Mouse (Mus musculus): ENCODE results near the gene Tjp1. TPM values are rescaled to one million over a fixed set of nuclear protein-coding genes. Genes with fewer than 3 reads are reported as not detected.

Tjp1 gene
- polyA plus RNA-seq, 1 experiment from 2014 or later = 18.6 TPM

GRCm38 (mm10) chr7:65413946-65414945 is 113.3 kb downstream of the Tjp1 start:
- Histone ChIP-seq H3K9ac (replicated peaks; ENCODE audit: low read length) (no peak overlapping the region), H3K36me3 (replicated peaks; ENCODE audit: control insufficient read depth, insufficient read depth, low read depth, low read length) (no peaks in the 10 kb centered on the region), H3K4me3 (ENCODE audit: low read depth, low read length) (no peak overlapping the region), H3K27me3 (ENCODE audit: control insufficient read depth, insufficient read depth, low read length) (no peaks in the 10 kb centered on the region), H3K27ac (replicated peaks; ENCODE audit: low read depth, low read length) (no peak overlapping the region), H3K4me1 (ENCODE audit: control insufficient read depth, insufficient read depth, low read length) (no peaks in the 10 kb centered on the region), H3K9me3 (replicated peaks; ENCODE audit: control insufficient read depth, low read length) (no peaks in the 10 kb centered on the region), H3K4me2 (ENCODE audit: low read depth, low read length) (no peak overlapping the region)
- DNase-seq (ENCODE audit: low spot score) (no peak), ATAC-seq (replicated peaks; ENCODE audit: insufficient number of reproducible peaks, low FRiP score, low TSS enrichment, low read depth) (no peak)
- 76% methylated on average over 13 of the region's 13 CpGs for WGBS

GRCm38 (mm10) chr7:65410668-65411067 is 116.9 kb downstream of the Tjp1 start:
- ATAC-seq (replicated peaks; ENCODE audit: insufficient number of reproducible peaks, low FRiP score, low TSS enrichment, low read depth) = no peak
- no peak overlapping the region for H3K27ac ChIP-seq (replicated peaks; ENCODE audit: low read depth, low read length)
- no peaks in the 10 kb centered on the region for H3K36me3 ChIP-seq (replicated peaks; ENCODE audit: control insufficient read depth, insufficient read depth, low read depth, low read length)
- 29% methylated on average over 7 of the region's 7 CpGs for WGBS
- H3K27me3 ChIP-seq (ENCODE audit: control insufficient read depth, insufficient read depth, low read length) = no peaks in the 10 kb centered on the region
- no peak overlapping the region for H3K9ac ChIP-seq (replicated peaks; ENCODE audit: low read length)
- no peak overlapping the region for H3K4me2 ChIP-seq (ENCODE audit: low read depth, low read length)
- no peak overlapping the region for H3K4me3 ChIP-seq (ENCODE audit: low read depth, low read length)
- no peaks in the 10 kb centered on the region for H3K9me3 ChIP-seq (replicated peaks; ENCODE audit: control insufficient read depth, low read length)
- H3K4me1 ChIP-seq (ENCODE audit: control insufficient read depth, insufficient read depth, low read length) = no peaks in the 10 kb centered on the region
- DNase-seq (ENCODE audit: low spot score) = no peak

DNA sequence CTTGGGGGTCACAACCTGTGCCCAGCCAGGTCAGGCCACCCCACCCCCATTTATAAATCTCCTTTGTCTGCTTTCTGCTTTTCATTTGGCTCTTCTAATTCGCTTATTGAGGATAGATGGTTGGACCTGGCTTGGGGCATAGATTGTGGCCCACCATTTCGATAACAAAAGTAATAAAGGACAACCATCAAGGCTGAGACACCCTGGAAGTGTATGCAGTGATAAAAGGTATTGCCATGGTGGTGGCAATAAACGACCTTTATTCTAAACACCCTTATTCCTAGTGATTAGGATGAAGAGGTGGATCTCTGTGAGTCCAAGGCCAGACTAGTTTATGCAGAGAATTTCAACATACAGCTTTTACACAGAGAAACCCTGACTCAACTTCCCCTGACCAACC is 121.2 kb downstream of the Tjp1 start:
- ATAC-seq (replicated peaks; ENCODE audit: insufficient number of reproducible peaks, low FRiP score, low TSS enrichment, low read depth) (no peak), DNase-seq (ENCODE audit: low spot score) (no peak)

DNA sequence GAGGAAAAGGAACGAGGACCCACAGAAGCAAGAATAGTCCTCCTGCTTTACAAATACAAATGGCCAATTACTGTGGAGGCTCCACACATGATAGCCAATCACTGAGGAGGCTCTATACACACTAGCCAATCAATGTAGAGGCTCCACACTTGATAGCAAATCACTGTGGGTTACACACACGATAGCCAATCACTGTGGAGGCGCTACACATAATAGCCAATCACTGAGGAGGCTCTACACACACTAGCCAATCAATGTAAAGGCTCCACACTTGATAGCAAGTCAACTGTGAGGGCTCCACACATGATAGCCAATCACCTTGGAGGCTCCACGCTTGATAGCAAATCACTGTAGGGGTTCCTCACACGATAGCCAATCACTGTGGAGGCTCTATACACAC is 125.1 kb downstream of the Tjp1 start:
- 89% methylated on average over 5 of the region's 5 CpGs for WGBS
- no peaks in the 10 kb centered on the region for H3K4me1 ChIP-seq (ENCODE audit: control insufficient read depth, insufficient read depth, low read length)

More for the DNA sequence above, 121.2 kb downstream of the Tjp1 start:
- H3K9ac ChIP-seq (replicated peaks; ENCODE audit: low read length) = no peak overlapping the region
- 81% methylated on average over 3 of the region's 3 CpGs for WGBS
- H3K36me3 ChIP-seq (replicated peaks; ENCODE audit: control insufficient read depth, insufficient read depth, low read depth, low read length) = no peaks in the 10 kb centered on the region
- H3K4me3 ChIP-seq (ENCODE audit: low read depth, low read length) = no peak overlapping the region
- H3K4me2 ChIP-seq (ENCODE audit: low read depth, low read length) = no peak overlapping the region
- no peaks in the 10 kb centered on the region for H3K4me1 ChIP-seq (ENCODE audit: control insufficient read depth, insufficient read depth, low read length)
- H3K27me3 ChIP-seq (ENCODE audit: control insufficient read depth, insufficient read depth, low read length) = no peaks in the 10 kb centered on the region
- no peak overlapping the region for H3K27ac ChIP-seq (replicated peaks; ENCODE audit: low read depth, low read length)
- H3K9me3 ChIP-seq (replicated peaks; ENCODE audit: control insufficient read depth, low read length) = no peaks in the 10 kb centered on the region

GRCm38 (mm10) chr7:65401622-65402021 is 126.0 kb downstream of the Tjp1 start:
- no peak for ATAC-seq (replicated peaks; ENCODE audit: insufficient number of reproducible peaks, low FRiP score, low TSS enrichment, low read depth)

More for the DNA sequence above, 125.1 kb downstream of the Tjp1 start:
- H3K9ac ChIP-seq (replicated peaks; ENCODE audit: low read length) = no peak overlapping the region
- no peak overlapping the region for H3K4me3 ChIP-seq (ENCODE audit: low read depth, low read length)
- H3K27me3 ChIP-seq (ENCODE audit: control insufficient read depth, insufficient read depth, low read length) = no peaks in the 10 kb centered on the region
- ATAC-seq (replicated peaks; ENCODE audit: insufficient number of reproducible peaks, low FRiP score, low TSS enrichment, low read depth) (no peak), DNase-seq (ENCODE audit: low spot score) (no peak)
- H3K4me2 ChIP-seq (ENCODE audit: low read depth, low read length) = no peak overlapping the region
- H3K9me3 ChIP-seq (replicated peaks; ENCODE audit: control insufficient read depth, low read length) = no peaks in the 10 kb centered on the region
- no peaks in the 10 kb centered on the region for H3K36me3 ChIP-seq (replicated peaks; ENCODE audit: control insufficient read depth, insufficient read depth, low read depth, low read length)
- H3K27ac ChIP-seq (replicated peaks; ENCODE audit: low read depth, low read length) = no peak overlapping the region

GRCm38 (mm10) chr7:65395891-65396290 is 131.7 kb downstream of the Tjp1 start:
- ATAC-seq (replicated peaks; ENCODE audit: insufficient number of reproducible peaks, low FRiP score, low TSS enrichment, low read depth) (no peak), DNase-seq (ENCODE audit: low spot score) (no peak)
- Histone ChIP-seq H3K4me1 (ENCODE audit: control insufficient read depth, insufficient read depth, low read length) (no peaks in the 10 kb centered on the region), H3K36me3 (replicated peaks; ENCODE audit: control insufficient read depth, insufficient read depth, low read depth, low read length) (no peaks in the 10 kb centered on the region), H3K4me2 (ENCODE audit: low read depth, low read length) (no peak overlapping the region), H3K9ac (replicated peaks; ENCODE audit: low read length) (no peak overlapping the region), H3K27me3 (ENCODE audit: control insufficient read depth, insufficient read depth, low read length) (no peaks in the 10 kb centered on the region), H3K9me3 (replicated peaks; ENCODE audit: control insufficient read depth, low read length) (no peaks in the 10 kb centered on the region), H3K4me3 (ENCODE audit: low read depth, low read length) (no peak overlapping the region), H3K27ac (replicated peaks; ENCODE audit: low read depth, low read length) (no peak overlapping the region)
- WGBS = 82% methylated on average over 4 of the region's 4 CpGs

More at GRCm38 (mm10) chr7:65401622-65402021, 126.0 kb downstream of the Tjp1 start:
- no peak overlapping the region for H3K9ac ChIP-seq (replicated peaks; ENCODE audit: low read length)
- H3K27me3 ChIP-seq (ENCODE audit: control insufficient read depth, insufficient read depth, low read length) = no peaks in the 10 kb centered on the region
- H3K27ac ChIP-seq (replicated peaks; ENCODE audit: low read depth, low read length) = no peak overlapping the region
- DNase-seq (ENCODE audit: low spot score) = no peak
- H3K9me3 ChIP-seq (replicated peaks; ENCODE audit: control insufficient read depth, low read length) = no peaks in the 10 kb centered on the region
- no peak overlapping the region for H3K4me3 ChIP-seq (ENCODE audit: low read depth, low read length)
- H3K4me2 ChIP-seq (ENCODE audit: low read depth, low read length) = no peak overlapping the region
- no peaks in the 10 kb centered on the region for H3K4me1 ChIP-seq (ENCODE audit: control insufficient read depth, insufficient read depth, low read length)
- H3K36me3 ChIP-seq (replicated peaks; ENCODE audit: control insufficient read depth, insufficient read depth, low read depth, low read length) = no peaks in the 10 kb centered on the region

- ATAC-seq (replicated peaks; ENCODE audit: insufficient number of reproducible peaks, low FRiP score, low TSS enrichment, low read depth) (no peak), DNase-seq (ENCODE audit: low spot score) (no peak)
- no peaks in the 10 kb centered on the region for H3K27me3 ChIP-seq (ENCODE audit: control insufficient read depth, insufficient read depth, low read length)
- H3K36me3 ChIP-seq (replicated peaks; ENCODE audit: control insufficient read depth, insufficient read depth, low read depth, low read length) = no peaks in the 10 kb centered on the region
- H3K4me2 ChIP-seq (ENCODE audit: low read depth, low read length) = no peak overlapping the region
- no peaks in the 10 kb centered on the region for H3K4me1 ChIP-seq (ENCODE audit: control insufficient read depth, insufficient read depth, low read length)
- H3K27ac ChIP-seq (replicated peaks; ENCODE audit: low read depth, low read length) = no peak overlapping the region
- no peak overlapping the region for H3K9ac ChIP-seq (replicated peaks; ENCODE audit: low read length)
- WGBS = 53% methylated on average over 5 of the region's 5 CpGs
- no peaks in the 10 kb centered on the region for H3K9me3 ChIP-seq (replicated peaks; ENCODE audit: control insufficient read depth, low read length)
- H3K4me3 ChIP-seq (ENCODE audit: low read depth, low read length) = no peak overlapping the region
Measured at GRCm38 (mm10) chr7:65395166-65395565, 132.4 kb downstream of the Tjp1 start.

GRCm38 (mm10) chr7:65394672-65395071 is 132.9 kb downstream of the Tjp1 start:
- H3K27me3 ChIP-seq (ENCODE audit: control insufficient read depth, insufficient read depth, low read length) = no peaks in the 10 kb centered on the region
- no peak overlapping the region for H3K27ac ChIP-seq (replicated peaks; ENCODE audit: low read depth, low read length)
- DNase-seq (ENCODE audit: low spot score) (no peak), ATAC-seq (replicated peaks; ENCODE audit: insufficient number of reproducible peaks, low FRiP score, low TSS enrichment, low read depth) (no peak)
- no peaks in the 10 kb centered on the region for H3K4me1 ChIP-seq (ENCODE audit: control insufficient read depth, insufficient read depth, low read length)
- H3K4me3 ChIP-seq (ENCODE audit: low read depth, low read length) = no peak overlapping the region
- WGBS = 24% methylated on average over 2 of the region's 2 CpGs
- H3K9ac ChIP-seq (replicated peaks; ENCODE audit: low read length) = no peak overlapping the region
- no peak overlapping the region for H3K4me2 ChIP-seq (ENCODE audit: low read depth, low read length)
- no peaks in the 10 kb centered on the region for H3K9me3 ChIP-seq (replicated peaks; ENCODE audit: control insufficient read depth, low read length)
- H3K36me3 ChIP-seq (replicated peaks; ENCODE audit: control insufficient read depth, insufficient read depth, low read depth, low read length) = no peaks in the 10 kb centered on the region

Measured in embryonic facial prominence, embryonic 11.5 days (tissue).